Mouse (Mus musculus) mesoderm, embryonic 11.5 days (tissue): ENCODE data around the gene Rnf216.

Experiments
- DNase-seq: peaks from one replicate; pipeline ENCODE4 v3.0.0-alpha.2; 2012; ENCODE audit warnings: low read depth, low spot score

Rnf216 gene

GRCm38 (mm10) chr5:143000654-143001500, 111.9 kb downstream of the Rnf216 start:
- peak; percentile 82 for DNase-seq

- DNase-seq, result no peak
These were observed 112.7 kb downstream of the Rnf216 start for GRCm38 (mm10) chr5:143000091-143000490.

GRCm38 (mm10) chr5:142998171-142998570, 114.6 kb downstream of the Rnf216 start:
- no peak for DNase-seq

- no peak for DNase-seq
These were observed 115.3 kb downstream of the Rnf216 start for GRCm38 (mm10) chr5:142997526-142997925.

GRCm38 (mm10) chr5:142994746-142995145, 118.0 kb downstream of the Rnf216 start:
- no peak for DNase-seq

GRCm38 (mm10) chr5:142989167-142989566, 123.6 kb downstream of the Rnf216 start:
- no peak for DNase-seq

GRCm38 (mm10) chr5:142988520-142988919, 124.3 kb downstream of the Rnf216 start:
- DNase-seq, result no peak

- DNase-seq, result no peak
These were observed 128.5 kb downstream of the Rnf216 start for GRCm38 (mm10) chr5:142984271-142984670.

- DNase-seq, result no peak
These were observed 129.6 kb downstream of the Rnf216 start for GRCm38 (mm10) chr5:142983174-142983573.

- no peak for DNase-seq
These were observed 130.6 kb downstream of the Rnf216 start for GRCm38 (mm10) chr5:142982046-142982801.

- DNase-seq, result no peak
These were observed 136.3 kb downstream of the Rnf216 start for GRCm38 (mm10) chr5:142976516-142976915.

GRCm38 (mm10) chr5:142974598-142975121, 138.1 kb downstream of the Rnf216 start:
- DNase-seq, result peak; percentile 86

GRCm38 (mm10) chr5:142973971-142974370, 138.8 kb downstream of the Rnf216 start:
- DNase-seq, result no peak

GRCm38 (mm10) chr5:142968411-142968810, 144.4 kb downstream of the Rnf216 start:
- no peak for DNase-seq

GRCm38 (mm10) chr5:142964650-142965049, 148.1 kb downstream of the Rnf216 start:
- DNase-seq, result no peak

- DNase-seq, result peak; percentile 54
These were observed 148.9 kb downstream of the Rnf216 start for GRCm38 (mm10) chr5:142963705-142964494.

- peak; percentile 73 for DNase-seq
These were observed 149.6 kb downstream of the Rnf216 start for GRCm38 (mm10) chr5:142963003-142963704.

GRCm38 (mm10) chr5:142962444-142962961, 150.3 kb downstream of the Rnf216 start:
- DNase-seq, result no peak

GRCm38 (mm10) chr5:142961881-142962443, 150.8 kb downstream of the Rnf216 start:
- peak; percentile 97 for DNase-seq

- no peak for DNase-seq
These were observed 151.4 kb downstream of the Rnf216 start for GRCm38 (mm10) chr5:142961398-142961880.
